Mouse (Mus musculus) monocyte, adult 5-6 weeks (primary cell): ENCODE results near the gene Megf8. TPM values are rescaled to one million over a fixed set of nuclear protein-coding genes. Genes with fewer than 3 reads are reported as not detected.
"Not testable (repeated sequence)": the region's sequence is repeated elsewhere in the genome, so short reads cannot be mapped to it uniquely, and the experiment has no call there.

ENCODE experiments used
- ATAC-seq: fragments of 153-309, 156-312 bp; replicated peaks from 2 replicates; pipeline ENCODE4 v1.8.0; 2017; ENCODE audit warnings: mild to moderate bottlenecking; ENCODE audit not compliant: low TSS enrichment, insufficient number of reproducible peaks, severe bottlenecking, poor library complexity, low FRiP score
- total RNA-seq: library from RNA; stranded (forward); fragments of 200-1000, 200-491, 200-594 nt; gene quantifications from 3 replicates; pipeline ENCODE4 v1.2.3, GENCODE M21; 2017

Gene Megf8
- total RNA-seq, 1 experiment from 2014 or later: 0.86 TPM

- ATAC-seq: no peak
These were observed 559 bp downstream of the Megf8 start for GRCm38 (mm10) chr7:25317446-25317999.

GRCm38 (mm10) chr7:25322058-25322484, 5.1 kb downstream of the Megf8 start:
- ATAC-seq: no peak

GRCm38 (mm10) chr7:25323219-25323618, 6.3 kb downstream of the Megf8 start:
- ATAC-seq: no peak

GRCm38 (mm10) chr7:25325431-25325830, 8.5 kb downstream of the Megf8 start:
- ATAC-seq: not testable (repeated sequence)

GRCm38 (mm10) chr7:25326233-25326632, 9.3 kb downstream of the Megf8 start:
- ATAC-seq: no peak

- peak; percentile 75 for ATAC-seq
These were observed 16.8 kb downstream of the Megf8 start for GRCm38 (mm10) chr7:25333596-25334307.

GRCm38 (mm10) chr7:25334472-25334871, 17.5 kb downstream of the Megf8 start:
- ATAC-seq: no peak

GRCm38 (mm10) chr7:25339329-25339728, 22.4 kb downstream of the Megf8 start:
- ATAC-seq: 0 out of 2 replicates have a peak, but pooled peaks have one; percentile 12

GRCm38 (mm10) chr7:25341000-25341784, 24.2 kb downstream of the Megf8 start:
- no peak for ATAC-seq

- no peak for ATAC-seq
These were observed 31.9 kb downstream of the Megf8 start for GRCm38 (mm10) chr7:25348861-25349260.

GRCm38 (mm10) chr7:25358721-25359206, 41.8 kb downstream of the Megf8 start:
- no peak for ATAC-seq

- ATAC-seq: no peak
These were observed 46.2 kb downstream of the Megf8 start for GRCm38 (mm10) chr7:25363151-25363550.

- ATAC-seq: no peak
These were observed 46.7 kb downstream of the Megf8 start for GRCm38 (mm10) chr7:25363632-25364031.

GRCm38 (mm10) chr7:25365937-25366625, 49.1 kb downstream of the Megf8 start:
- ATAC-seq: no peak

- no peak for ATAC-seq
These were observed 50.8 kb downstream of the Megf8 start for GRCm38 (mm10) chr7:25367632-25368293.

- ATAC-seq: no peak
These were observed 51.4 kb downstream of the Megf8 start for GRCm38 (mm10) chr7:25368333-25368732.

GRCm38 (mm10) chr7:25369058-25369749, 52.2 kb downstream of the Megf8 start, which contains the start of gene Cnfn:
Cnfn (minus strand) TSS chr7:25369724.
- ATAC-seq: no peak

GRCm38 (mm10) chr7:25372441-25372840, 55.5 kb downstream of the Megf8 start:
- 0 out of 2 replicates have a peak, but pooled peaks have one; percentile 27 for ATAC-seq
